ENCODE assay signal across 8 mouse cellular contexts in genomic region chr1:37299540-37300491, GRCm38 (mm10). TPM values are rescaled to one million over a fixed set of nuclear protein-coding genes. Genes with fewer than 3 reads are reported as not detected.
DNase-seq lines count a peak whose midpoint lies in the region; ATAC-seq lines count a peak whose summit lies in the region.

TSS of gene Inpp4a (plus strand) at chr1:37299865.

- no peaks in the 10 kb centered on the region for H3K27me3 ChIP-seq in heart, embryonic 10.5 days (ENCODE audit: insufficient read depth, poor library complexity, severe bottlenecking)
- H3K27me3 ChIP-seq in kidney, embryonic 15.5 days, result no peaks in the 10 kb centered on the region

- 1% methylated on average over 77 of the region's 77 CpGs for WGBS in heart, embryonic 10.5 days
- WGBS in kidney, embryonic 15.5 days, result under 1% methylated on average over 77 of the region's 77 CpGs

- DNase-seq in B cell, adult 2 months, result peak; percentile 97 to 98
- peak; percentile 97 for DNase-seq in brain, adult 2 months (ENCODE audit: low read depth, low spot score)
- peak; percentile 97 for DNase-seq in heart, embryonic 10.5 days (ENCODE audit: low spot score)
- DNase-seq in liver, result peak; percentile 97
- peak; percentile 93 to 99 for DNase-seq in spleen, postnatal 4 days (ENCODE audit: low spot score in 2 of 2)

- peak within 1 kb of the TSS; percentile 87 for H3K27ac ChIP-seq in heart, embryonic 10.5 days
- H3K27ac ChIP-seq in kidney, embryonic 15.5 days, result peak within 1 kb of the TSS; percentile 52; the same call in 1 of the 2 replicates

- H3K36me3 ChIP-seq in heart, embryonic 10.5 days, result no peaks in the 10 kb centered on the region
- H3K36me3 ChIP-seq in kidney, embryonic 15.5 days, result no peaks in the 10 kb centered on the region

- no peaks in the 10 kb centered on the region for H3K9me3 ChIP-seq in heart, embryonic 10.5 days
- no peaks in the 10 kb centered on the region for H3K9me3 ChIP-seq in kidney, embryonic 15.5 days (replicated peaks)

- H3K4me1 ChIP-seq in heart, embryonic 10.5 days, result 0 out of 2 replicates have a peak, but pooled peaks cover 8% of the 10 kb centered on the region
- H3K4me1 ChIP-seq in kidney, embryonic 15.5 days, result peaks cover 20% of the 10 kb centered on the region

- peak within 1 kb of the TSS; percentile 77 for H3K4me2 ChIP-seq in kidney, embryonic 15.5 days

- peak within 1 kb of the TSS; percentile 71 for H3K9ac ChIP-seq in kidney, embryonic 15.5 days

- peak within 1 kb of the TSS; percentile 90 for H3K4me3 ChIP-seq in heart, embryonic 10.5 days
- peak within 1 kb of the TSS; percentile 75 for H3K4me3 ChIP-seq in kidney, embryonic 15.5 days (replicated peaks)

- peak; percentile 85 for ATAC-seq in erythroblast, adult 5-6 weeks (replicated peaks; ENCODE audit: low FRiP score, poor library complexity, severe bottlenecking)
- peak; percentile 94 for ATAC-seq in kidney, embryonic 15.5 days (replicated peaks; ENCODE audit: low FRiP score)
- peak; percentile 86 for ATAC-seq in monocyte, adult 5-6 weeks (replicated peaks; ENCODE audit: insufficient number of reproducible peaks, low FRiP score, low TSS enrichment, poor library complexity, severe bottlenecking)

RNA-seq across cellular contexts. Expression of gene Inpp4a, which starts in this region (rescaled TPM):
- total RNA-seq in erythroblast, adult 5-6 weeks (2015; ENCODE audit: low replicate concordance), result 5.0 and 6.9 TPM in 2 replicates
- total RNA-seq in erythroblast, adult 5-6 weeks (2017; ENCODE audit: low replicate concordance), result 4.3 and 5.6 TPM in 2 replicates
- 10.5 and 13.3 TPM in 2 replicates for polyA plus RNA-seq in heart, embryonic 10.5 days (2016; fragmentation: Nextera tagmentation; extraction: Ambion mirVana)
- 18.7 and 20.5 TPM in 2 replicates for polyA plus RNA-seq in kidney, embryonic 15.5 days (2015; fragmentation: Nextera tagmentation; extraction: Ambion mirVana)
- total RNA-seq in monocyte, adult 5-6 weeks (2017), result 17.2 to 32.5 TPM (median 17.4 TPM) in 3 replicates

Comparison
In these comparisons a context has a peak if more than half of its experiments do, and no peak if none do; other contexts are left out.
1. Peak in every context shown above with its lines: DNase-seq, ATAC-seq, H3K4me3 ChIP-seq and H3K27ac ChIP-seq.